Mouse (Mus musculus) intestine, embryonic 16.5 days (tissue): ENCODE measurements around the gene Rinl. TPM values are rescaled to one million over a fixed set of nuclear protein-coding genes. Genes with fewer than 3 reads are reported as not detected.
A peak's percentile ranks its signal among the peaks of the same experiment; 100 is the strongest.

Source experiments
- ATAC-seq: fragments of 200-750 bp; cut with Nextera tagmentation; 2 replicates; pipeline ENCODE4 v1.8.0; 2017; ENCODE audit warnings: moderate TSS enrichment, moderate library complexity
- H3K27ac ChIP-seq: fragments of 300-500 bp; sonication (generic); 2 replicates; pipeline ENCODE4 v1.5.1; 2014; ENCODE audit warnings: mild to moderate bottlenecking, low read length
- H3K27me3 ChIP-seq: fragments of 300-500 bp; sonication (generic); replicated peaks from 2 replicates; pipeline ENCODE4 v1.6.1; 2014; ENCODE audit warnings: low read length, control low read depth, mixed read lengths; ENCODE audit not compliant: control insufficient read depth, insufficient read depth
- H3K36me3 ChIP-seq: fragments of 300-500 bp; sonication (generic); 2 replicates; pipeline ENCODE4 v1.6.1; 2014; ENCODE audit warnings: low read length, control low read depth; ENCODE audit not compliant: control insufficient read depth, insufficient read depth
- H3K4me1 ChIP-seq: fragments of 300-500 bp; sonication (generic); 2 replicates; pipeline ENCODE4 v1.6.1; 2014; ENCODE audit warnings: low read length, control low read depth, mixed read lengths; ENCODE audit not compliant: control insufficient read depth, insufficient read depth
- H3K4me2 ChIP-seq: fragments of 300-500 bp; sonication (generic); 2 replicates; pipeline ENCODE4 v1.6.1; 2014; ENCODE audit warnings: low read depth, low read length, control low read depth
- H3K4me3 ChIP-seq: fragments of 300-500 bp; sonication (generic); 2 replicates; pipeline ENCODE4 v1.5.1; 2014; ENCODE audit warnings: mild to moderate bottlenecking, low read length
- H3K9ac ChIP-seq: fragments of 300-500 bp; sonication (generic); 2 replicates; pipeline ENCODE4 v1.6.1; 2014; ENCODE audit warnings: low read depth, low read length
- H3K9me3 ChIP-seq: fragments of 300-500 bp; sonication (generic); 2 replicates; pipeline ENCODE4 v1.6.1; 2016; ENCODE audit warnings: low read length, control low read depth; ENCODE audit not compliant: control insufficient read depth
- WGBS: fragments of 180-500 bp; shearing (Covaris S2); extraction: QIAGEN DNeasy Blood & Tissue Kit; methylation state at CpG from one replicate; pipeline ENCODE4 v1.1.7; 2014; 5-methylcytosine and 5-hydroxymethylcytosine counted together
- polyA plus RNA-seq: library from polyadenylated mRNA; unstranded; fragments of >200 nt; fragmentation: Nextera tagmentation; extraction: Ambion mirVana; gene quantifications from 2 replicates; pipeline ENCODE4 v1.2.1, GENCODE M21; 2015

Rinl gene
- polyA plus RNA-seq, 1 experiment from 2014 or later: 5.9 TPM

DNA sequence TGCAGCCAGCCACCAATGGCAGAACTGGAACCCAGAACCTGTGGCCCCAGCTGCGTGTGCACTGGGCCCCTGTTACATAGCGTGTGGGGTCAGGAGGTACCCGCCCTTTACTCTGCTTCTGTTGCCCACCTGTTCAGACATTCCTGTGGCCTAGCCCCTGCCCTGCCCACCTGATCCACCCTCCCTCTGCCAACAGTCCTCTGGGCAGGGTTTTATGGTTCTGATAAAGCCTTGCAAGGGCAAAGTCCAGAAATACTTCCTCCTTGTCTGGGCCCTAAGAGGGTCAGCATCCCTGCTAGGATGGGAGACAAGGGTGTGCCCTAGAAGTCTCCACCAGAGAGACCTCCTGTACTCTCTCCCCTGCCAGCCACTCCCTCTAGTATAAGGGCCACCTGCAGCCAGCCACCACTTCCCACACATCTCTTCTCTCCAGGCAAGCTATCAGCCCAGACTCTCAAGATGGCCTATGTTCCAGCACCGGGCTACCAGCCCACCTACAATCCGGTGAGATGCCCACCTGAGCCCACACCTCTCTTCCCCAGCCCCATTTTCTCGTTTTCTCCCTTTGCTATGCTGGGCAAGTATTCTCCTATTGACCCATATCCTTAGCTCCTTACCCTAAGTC lies 45.1 kb downstream of the Rinl start, which contains the start of gene Lgals4:
Gene Lgals4, plus strand, starts transcription at position 132 of the 625 bp plus-strand sequence.
- ATAC-seq: peak; percentile 84
- Histone ChIP-seq H3K27ac (peak within 1 kb of the TSS; percentile 96), H3K4me2 (peak within 1 kb of the TSS; percentile 60; the same call in 1 of the 2 replicates), H3K4me1 (peaks cover 9% of the 10 kb centered on the region), H3K9me3 (no peaks in the 10 kb centered on the region), H3K36me3 (peaks cover 12% of the 10 kb centered on the region), H3K9ac (peak within 1 kb of the TSS; percentile 74), H3K27me3 (no peaks in the 10 kb centered on the region), H3K4me3 (peak within 1 kb of the TSS; percentile 49)
- 64% methylated on average over 6 of the region's 6 CpGs for WGBS

DNA sequence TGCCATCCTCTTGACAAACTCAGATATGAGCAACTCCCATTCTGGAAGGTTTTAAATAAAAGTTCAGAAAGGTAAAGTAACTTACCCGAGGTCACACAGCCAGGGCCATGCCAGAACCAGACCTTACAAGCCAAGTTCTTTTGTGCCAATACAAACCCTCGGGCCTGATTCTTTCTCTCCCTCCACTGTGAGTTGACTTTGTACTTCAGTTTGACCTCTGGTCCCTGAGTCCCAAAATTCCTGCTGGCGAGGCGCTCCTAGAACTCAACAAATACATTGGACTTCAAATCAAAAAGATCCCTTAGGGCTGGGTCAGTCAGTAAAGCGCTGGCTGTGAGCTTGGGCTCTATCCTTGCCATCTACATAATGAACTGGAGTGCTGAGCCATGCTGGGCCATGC lies 48.2 kb downstream of the Rinl start:
- Histone ChIP-seq H3K27me3 (no peaks in the 10 kb centered on the region), H3K9me3 (no peaks in the 10 kb centered on the region), H3K4me2 (peak overlapping the region; percentile 60), H3K9ac (peak overlapping the region; percentile 74), H3K4me3 (peak overlapping the region; percentile 49), H3K36me3 (no peaks in the 10 kb centered on the region), H3K4me1 (no peaks in the 10 kb centered on the region), H3K27ac (peak overlapping the region; percentile 75)
- ATAC-seq: no peak
- 77% methylated on average over 5 of the region's 5 CpGs for WGBS

DNA sequence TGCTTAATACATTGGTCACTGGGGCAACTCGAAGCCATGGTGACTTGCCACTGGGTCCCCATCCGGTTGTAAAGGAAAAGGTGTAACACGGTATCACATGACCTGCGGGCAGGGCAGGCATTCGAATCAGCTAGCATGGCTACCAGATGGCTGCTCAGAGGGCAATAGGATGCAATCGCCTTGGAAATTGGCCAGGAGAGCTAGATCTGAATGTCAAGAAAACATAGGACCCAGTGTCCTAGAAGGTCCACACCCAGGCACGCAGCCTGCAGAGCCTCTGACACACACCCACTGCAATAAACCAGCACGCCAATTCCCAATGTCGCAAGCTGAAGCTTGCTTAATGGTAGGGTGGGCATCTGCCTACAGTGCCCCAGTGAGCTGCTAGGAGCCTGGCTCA lies 49.6 kb downstream of the Rinl start:
- 58% methylated on average over 9 of the region's 9 CpGs for WGBS

DNA sequence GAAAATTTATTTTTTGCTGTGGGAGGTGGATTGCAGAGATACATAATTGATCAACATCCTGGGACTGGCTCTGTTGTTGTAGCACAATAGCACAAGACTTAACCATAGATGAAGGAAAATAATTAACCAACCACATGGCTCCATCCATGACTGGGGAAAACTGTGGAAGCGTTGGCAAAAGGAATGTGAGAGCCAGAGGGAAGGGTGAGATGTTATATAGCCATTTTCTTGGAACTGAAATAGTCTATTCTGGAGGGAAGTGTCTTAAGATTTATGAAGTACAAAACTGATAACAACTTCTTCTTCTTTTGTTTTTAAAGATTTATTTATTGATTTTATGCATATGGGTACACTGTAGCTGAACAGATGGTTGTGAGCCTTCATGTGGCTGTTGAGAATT lies 58.5 kb downstream of the Rinl start:
- Histone ChIP-seq H3K9ac (no peak overlapping the region), H3K27ac (no peak overlapping the region), H3K36me3 (no peaks in the 10 kb centered on the region), H3K9me3 (no peaks in the 10 kb centered on the region), H3K27me3 (no peaks in the 10 kb centered on the region), H3K4me3 (no peak overlapping the region), H3K4me1 (peaks cover 10% of the 10 kb centered on the region), H3K4me2 (no peak overlapping the region)
- WGBS: 63% methylated on average over 1 of the region's 1 CpGs
- no peak for ATAC-seq

More for the DNA sequence above, 49.6 kb downstream of the Rinl start:
- H3K27ac ChIP-seq: peak overlapping the region; percentile 75
- H3K4me2 ChIP-seq: peak overlapping the region; percentile 60
- H3K4me3 ChIP-seq: peak overlapping the region; percentile 32
- peak overlapping the region; percentile 49 for H3K9ac ChIP-seq
- H3K9me3 ChIP-seq: no peaks in the 10 kb centered on the region
- H3K27me3 ChIP-seq: no peaks in the 10 kb centered on the region
- ATAC-seq: peak; percentile 60
- no peaks in the 10 kb centered on the region for H3K36me3 ChIP-seq
- H3K4me1 ChIP-seq: no peaks in the 10 kb centered on the region

Other genes starting within 250 kb of the Rinl start
- gene Sycn, start 248.1 kb upstream of the Rinl start, polyA plus RNA-seq: 94.3 and 150 TPM in 2 replicates
- 0.09 and 0.20 TPM in 2 replicates for gene Nccrp1, start 241.7 kb upstream of the Rinl start, polyA plus RNA-seq
- 7.8 and 9.7 TPM in 2 replicates for gene Samd4b, start 190.8 kb upstream of the Rinl start, polyA plus RNA-seq
- gene Pak4, start 190.8 kb upstream of the Rinl start, polyA plus RNA-seq: 51.2 and 55.4 TPM in 2 replicates
- gene Acp7, start 157.6 kb upstream of the Rinl start, polyA plus RNA-seq: not detected in 2 replicates
- gene Fbxo27, start 96.1 kb upstream of the Rinl start, polyA plus RNA-seq: 2.1 and 3.0 TPM in 2 replicates
- 5.1 and 6.1 TPM in 2 replicates for gene Fbxo17, start 72.2 kb upstream of the Rinl start, polyA plus RNA-seq
- gene Mrps12, start 47.1 kb upstream of the Rinl start, polyA plus RNA-seq: 134 and 146 TPM in 2 replicates
- gene Sars2, start 47.0 kb upstream of the Rinl start, polyA plus RNA-seq: 25.2 and 28.0 TPM in 2 replicates
- not detected in 2 replicates for gene Ccer2, start 32.8 kb upstream of the Rinl start, polyA plus RNA-seq
- 71.9 and 77.6 TPM in 2 replicates for gene Sirt2, start 22.2 kb upstream of the Rinl start, polyA plus RNA-seq
- 46.2 and 49.1 TPM in 2 replicates for gene Nfkbib, start 21.5 kb upstream of the Rinl start, polyA plus RNA-seq
- gene Hnrnpl, start 19.6 kb downstream of the Rinl start, polyA plus RNA-seq: 142 and 146 TPM in 2 replicates
- 347 and 378 TPM in 2 replicates for gene Ech1, start 36.2 kb downstream of the Rinl start, polyA plus RNA-seq
- gene Lgals4, start 44.9 kb downstream of the Rinl start, polyA plus RNA-seq: 2,407 and 2,590 TPM in 2 replicates
- gene Lgals7, start 74.9 kb downstream of the Rinl start, polyA plus RNA-seq: 0.56 and 0.97 TPM in 2 replicates
- 0.29 and 0.39 TPM in 2 replicates for gene Capn12, start 92.5 kb downstream of the Rinl start, polyA plus RNA-seq
- 402 and 447 TPM in 2 replicates for gene Actn4, start 173.4 kb downstream of the Rinl start, polyA plus RNA-seq
- gene Eif3k, start 192.9 kb downstream of the Rinl start, polyA plus RNA-seq: 355 and 362 TPM in 2 replicates
- gene Map4k1, start 193.1 kb downstream of the Rinl start, polyA plus RNA-seq: 6.9 and 7.3 TPM in 2 replicates